Mouse (Mus musculus) stomach, postnatal 0 days (tissue): Measurements from ENCODE around the gene Pheta1.

ENCODE experiments used
- CTCF ChIP-seq: IDR thresholded peaks from 2 replicates; pipeline ENCODE4 v1.5.1; 2016; ENCODE audit warnings: antibody characterized with exemption, low read depth, mild to moderate bottlenecking, moderate library complexity
- EP300 ChIP-seq: optimal IDR thresholded peaks from 2 replicates; pipeline ENCODE3; 2016; ENCODE audit warnings: antibody characterized with exemption

DNA sequence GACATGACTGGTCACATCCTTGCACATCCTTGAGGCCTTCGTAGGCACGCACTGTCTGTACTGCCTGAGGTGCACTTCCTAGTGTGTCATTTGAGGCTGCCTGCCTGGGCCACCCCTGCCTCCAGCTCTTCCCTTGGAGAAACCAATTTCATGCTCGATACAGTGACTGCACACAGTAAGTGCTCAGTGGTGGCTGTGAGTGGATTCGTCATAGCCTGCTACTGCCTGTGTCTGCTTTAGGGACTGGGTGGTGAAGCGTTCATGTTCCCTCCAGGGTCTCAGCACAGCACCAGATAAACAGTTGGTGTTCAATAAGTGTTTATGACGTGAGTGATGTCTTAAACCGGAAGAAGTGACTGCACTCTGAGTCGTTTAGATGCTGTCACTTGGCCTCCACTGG lies 34.6 kb downstream of the Pheta1 start:
- no peak for TF ChIP-seq CTCF
- TF ChIP-seq EP300, result no peak
